Mouse (Mus musculus) megakaryocyte, adult 5-6 weeks (primary cell): ENCODE results near the gene Pnpla1. TPM values are rescaled to one million over a fixed set of nuclear protein-coding genes. Genes with fewer than 3 reads are reported as not detected.
"Not testable (repeated sequence)": the region's sequence is repeated elsewhere in the genome, so short reads cannot be mapped to it uniquely, and the experiment has no call there.

Experiments
- ATAC-seq: 2 replicates; pipeline ENCODE4 v1.8.0; 2016; ENCODE audit warnings: mild to moderate bottlenecking, inconsistent platforms; ENCODE audit not compliant: poor library complexity, severe bottlenecking
- total RNA-seq, 2 experiments: library from RNA; stranded (forward) in 1 of 2; stranded (reverse) in 1 of 2; fragments of 153-499, 151-499 nt in 1 of 2; fragments of 221-1000, 200-1000 nt in 1 of 2; gene quantifications; 2 replicates each; pipeline versions ENCODE4 v1.2.3 to v1.2.4; 2015 to 2017

Pnpla1 gene
- total RNA-seq (2015) (0.11 and 0.58 TPM in 2 replicates), total RNA-seq (2017) (0.57 and 0.92 TPM in 2 replicates)

DNA sequence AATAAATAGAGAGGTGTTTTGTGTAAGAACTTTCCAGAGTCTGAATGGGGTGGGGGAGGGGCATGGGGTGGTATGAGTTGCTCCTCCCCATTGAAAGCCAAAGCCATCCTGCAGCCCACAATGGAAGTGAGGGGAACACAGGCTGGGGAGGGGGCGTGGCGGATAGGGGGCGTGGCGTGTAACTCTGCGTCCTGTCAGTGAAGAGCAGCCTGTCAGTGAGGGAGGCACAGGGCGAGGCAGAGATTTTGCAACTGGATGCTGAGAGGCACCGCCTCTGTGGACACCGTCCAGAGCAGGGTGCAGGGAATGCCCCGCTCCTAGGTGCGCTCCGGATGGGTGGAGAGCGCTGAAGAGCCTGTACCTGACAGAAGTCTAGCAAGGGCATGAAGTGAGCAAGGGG, at the start of gene Pnpla1:
Pnpla1 (plus strand) TSS at position 207 of the 400 bp plus-strand sequence.
- peak; percentile 66 for ATAC-seq

GRCm38 (mm10) chr17:28808714-28809113, 49.5 kb upstream of the Pnpla1 start:
- no peak for ATAC-seq

DNA sequence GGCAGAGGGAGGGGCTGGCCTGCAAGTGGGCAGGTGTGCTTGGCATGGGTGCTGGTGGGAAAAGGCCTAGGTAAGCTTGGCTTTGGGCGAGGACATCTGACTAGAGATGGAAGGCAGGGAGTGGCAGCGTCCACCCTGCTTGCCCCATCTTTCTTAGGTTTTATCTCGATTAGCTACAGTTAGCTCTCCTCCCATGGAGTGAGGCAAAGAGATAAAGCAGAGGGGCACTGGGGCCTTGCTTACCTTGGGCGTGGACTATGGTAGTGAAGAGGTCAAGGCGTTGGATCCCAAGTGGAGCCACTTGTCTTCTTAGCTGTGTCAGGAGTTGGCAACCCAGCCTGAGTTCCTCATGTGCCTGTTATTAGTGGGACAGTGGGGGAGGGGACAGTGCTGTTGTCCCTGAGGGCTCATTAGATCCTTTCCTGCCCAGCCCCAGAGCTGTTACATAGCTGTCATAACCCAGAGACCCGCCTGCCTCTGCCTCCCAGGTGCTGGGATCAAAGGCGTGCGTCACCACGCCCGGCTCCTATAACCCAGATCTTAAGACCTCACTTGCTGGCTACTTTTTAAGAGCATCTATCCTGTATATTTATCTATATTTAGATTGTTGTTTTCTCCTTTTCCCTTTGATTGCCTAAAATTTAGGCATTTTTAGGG, 48.9 kb upstream of the Pnpla1 start:
- ATAC-seq, result 0 out of 2 replicates have a peak, but pooled peaks have one; percentile 15

DNA sequence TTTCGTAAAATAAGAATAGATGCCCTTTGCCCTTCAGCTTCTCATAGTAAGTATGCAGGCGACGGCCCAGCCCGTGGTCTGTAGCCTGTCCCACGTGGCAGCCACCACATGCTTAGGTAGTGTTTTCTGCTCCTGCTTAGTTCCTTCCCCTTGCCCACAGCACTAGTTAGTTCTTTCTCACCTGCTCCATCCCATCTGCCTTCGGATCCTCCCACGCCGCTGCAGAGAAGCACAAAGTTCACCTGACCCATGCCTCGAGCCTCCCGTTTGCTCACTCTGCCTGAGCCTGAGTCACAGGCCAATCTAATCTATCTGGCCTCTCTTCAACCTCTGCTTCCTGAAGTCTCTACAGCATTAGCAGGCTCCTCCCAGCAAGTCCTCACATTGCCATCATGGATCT, 45.9 kb upstream of the Pnpla1 start:
- ATAC-seq, result no peak

DNA sequence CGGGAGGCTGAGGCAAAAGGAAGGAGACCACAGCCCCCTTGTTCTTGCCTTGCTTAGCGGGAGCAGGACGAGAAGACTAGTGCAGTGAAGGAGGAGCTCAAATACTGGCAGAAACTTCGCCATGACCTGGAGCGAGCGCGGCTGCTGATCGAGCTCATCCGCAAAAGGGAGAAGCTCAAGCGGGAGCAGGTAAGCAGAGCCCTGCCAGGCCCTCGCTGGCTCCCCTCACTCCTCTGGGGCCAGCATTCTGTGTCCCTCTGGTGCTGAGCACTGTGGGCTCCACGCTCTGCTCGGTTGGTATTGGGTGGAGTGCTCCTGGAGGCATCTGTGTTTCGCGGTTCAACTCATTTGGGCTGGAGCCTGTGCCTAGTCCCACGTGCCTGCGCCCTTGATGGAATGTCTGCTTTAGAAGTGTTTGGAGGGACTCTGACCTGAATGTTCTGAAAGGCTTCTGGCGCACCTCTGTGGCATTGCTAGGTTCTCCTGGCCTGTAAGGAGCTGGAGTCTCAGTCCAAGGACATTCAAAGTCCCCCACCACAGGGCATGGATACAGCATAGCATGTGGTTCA, 43.6 kb upstream of the Pnpla1 start:
- no peak for ATAC-seq

DNA sequence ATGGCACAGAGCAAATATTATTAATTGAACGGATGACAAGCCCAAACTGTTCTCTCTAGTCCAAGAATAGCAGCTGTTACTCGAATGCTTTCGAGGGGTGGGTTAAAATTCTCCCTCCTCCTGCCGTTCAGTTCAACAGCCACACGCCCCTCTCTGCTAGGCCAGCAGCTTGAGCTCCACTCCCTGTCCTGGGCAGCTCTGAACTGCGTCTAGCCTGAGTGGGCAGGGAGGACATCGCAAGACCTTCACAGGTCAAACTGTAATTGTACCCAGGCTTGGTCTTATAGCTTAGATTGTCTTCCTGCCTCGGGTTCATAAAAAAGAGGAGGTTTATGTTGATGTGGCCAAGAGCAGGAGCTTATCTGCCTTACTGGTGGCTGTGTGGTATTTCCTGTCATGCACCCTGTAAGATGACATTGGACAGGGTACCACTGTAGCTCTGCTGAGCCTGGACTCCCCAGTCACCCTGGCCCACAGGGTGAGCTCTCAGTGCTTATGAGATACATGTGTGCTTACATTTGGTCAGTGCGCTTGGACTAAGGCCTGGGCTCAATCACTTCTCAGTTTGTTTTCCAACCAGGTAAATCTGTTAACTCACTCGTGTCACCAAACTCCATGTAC, 42.7 kb upstream of the Pnpla1 start:
- ATAC-seq, result no peak

DNA sequence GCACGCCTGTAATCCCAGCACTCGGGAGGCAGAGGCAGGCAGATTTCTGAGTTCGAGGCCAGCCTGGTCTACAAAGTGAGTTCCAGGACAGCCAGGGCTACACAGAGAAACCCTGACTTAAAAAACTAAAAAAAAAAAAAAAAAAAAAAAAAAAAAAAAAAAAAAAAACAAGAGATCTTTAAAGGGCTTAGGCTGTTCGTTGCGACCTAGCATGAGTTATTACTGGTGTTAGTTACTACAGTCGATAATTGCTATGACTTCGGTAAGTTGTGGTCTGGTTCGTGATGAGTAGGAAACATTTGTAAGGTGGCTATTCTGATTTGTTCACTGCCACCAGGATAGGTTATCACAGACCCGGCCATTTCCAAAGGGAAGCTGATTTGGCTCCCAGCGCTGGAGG, 41.9 kb upstream of the Pnpla1 start:
- not testable (repeated sequence) for ATAC-seq

DNA sequence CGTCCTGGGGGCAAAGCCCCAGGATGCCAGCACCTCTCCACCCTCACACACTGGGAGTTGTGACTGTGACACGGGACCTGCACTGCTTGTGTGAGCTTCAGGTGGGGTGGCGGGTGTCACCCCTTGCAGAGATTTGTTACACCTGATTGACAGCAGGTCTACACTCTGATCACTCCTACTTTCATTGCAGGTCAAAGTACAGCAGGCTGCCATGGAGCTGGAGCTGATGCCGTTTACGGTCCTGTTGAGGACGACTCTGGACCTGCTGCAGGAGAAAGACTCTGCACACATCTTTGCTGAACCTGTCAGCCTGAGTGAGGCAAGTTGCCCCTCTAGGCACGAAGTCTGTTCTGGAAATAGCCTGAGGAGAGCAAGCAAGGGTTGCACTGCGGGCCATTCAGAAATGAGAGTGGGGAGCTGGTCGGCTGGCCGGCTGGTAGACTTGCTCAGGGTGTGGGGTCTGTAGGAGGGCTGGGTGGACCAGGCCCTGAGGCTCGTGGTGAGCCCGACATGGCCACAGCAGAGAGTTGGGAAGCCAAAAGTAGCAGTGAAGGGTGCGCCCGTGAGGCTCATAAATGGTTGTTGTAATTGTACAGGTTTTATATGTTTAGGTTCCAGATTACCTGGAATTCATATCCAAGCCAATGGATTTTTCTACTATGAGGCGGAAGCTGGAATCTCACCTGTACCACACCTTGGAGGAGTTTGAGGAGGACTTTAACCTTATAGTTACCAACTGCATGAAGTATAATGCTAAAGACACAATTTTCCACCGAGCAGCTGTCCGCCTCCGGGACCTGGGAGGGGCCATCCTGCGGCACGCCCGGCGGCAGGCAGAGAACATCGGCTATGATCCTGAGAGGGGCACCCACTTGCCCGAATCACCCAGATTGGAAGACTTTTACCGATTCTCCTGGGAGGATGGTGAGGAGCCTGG, 41.1 kb upstream of the Pnpla1 start:
- no peak for ATAC-seq

GRCm38 (mm10) chr17:28820189-28820588, 38.0 kb upstream of the Pnpla1 start:
- no peak for ATAC-seq

GRCm38 (mm10) chr17:28823004-28823745, 35.0 kb upstream of the Pnpla1 start:
- ATAC-seq, result peak; percentile 38; the same call in 1 of the 2 replicates

GRCm38 (mm10) chr17:28823749-28824148, 34.5 kb upstream of the Pnpla1 start:
- no peak for ATAC-seq

DNA sequence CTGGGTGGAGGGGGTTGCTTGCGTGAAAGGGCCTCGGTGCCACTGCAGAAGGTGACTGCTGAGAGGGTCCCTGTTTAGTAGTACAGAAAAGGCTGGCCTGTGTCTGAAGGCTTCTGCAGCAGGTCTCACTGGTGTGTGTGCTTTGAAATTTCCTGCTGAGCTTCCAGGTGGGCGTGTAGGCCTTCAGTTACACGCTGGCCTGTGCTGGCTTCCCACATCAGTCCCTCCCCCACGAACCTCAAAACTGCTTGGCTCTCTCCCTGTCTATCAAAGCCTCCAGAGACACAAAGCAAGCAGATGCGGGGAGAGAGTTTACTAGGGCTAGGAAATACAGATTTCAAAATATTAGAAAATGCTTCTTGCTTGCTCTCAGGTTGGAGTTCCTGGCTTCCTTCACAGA, 33.3 kb upstream of the Pnpla1 start:
- no peak for ATAC-seq

GRCm38 (mm10) chr17:28825359-28826041, 32.7 kb upstream of the Pnpla1 start:
- no peak for ATAC-seq

GRCm38 (mm10) chr17:28827665-28828231, 30.5 kb upstream of the Pnpla1 start:
- ATAC-seq, result no peak

DNA sequence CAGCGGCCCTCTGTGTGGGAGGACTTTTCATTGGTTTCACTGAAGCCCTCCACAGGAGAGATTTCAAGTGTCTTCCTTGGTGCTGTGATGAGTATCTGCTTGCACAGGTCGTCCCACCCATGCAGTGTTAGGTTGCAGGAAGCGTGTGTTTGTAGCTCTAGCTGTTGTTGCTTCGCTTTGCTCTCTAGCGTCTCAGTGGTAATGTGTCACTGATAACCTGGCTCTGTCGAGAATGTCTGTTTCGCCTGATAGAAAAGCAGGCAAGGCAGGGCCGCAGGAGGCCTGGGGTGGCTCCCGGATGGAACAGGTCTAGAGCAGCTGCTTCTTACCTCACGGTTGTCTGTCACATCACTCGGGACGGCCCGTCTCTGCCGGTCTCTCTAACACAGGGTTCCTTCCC, 29.1 kb upstream of the Pnpla1 start:
- ATAC-seq, result 0 out of 2 replicates have a peak, but pooled peaks have one; percentile 30

- ATAC-seq, result no peak
Measured at GRCm38 (mm10) chr17:28831065-28831464, 27.1 kb upstream of the Pnpla1 start.

DNA sequence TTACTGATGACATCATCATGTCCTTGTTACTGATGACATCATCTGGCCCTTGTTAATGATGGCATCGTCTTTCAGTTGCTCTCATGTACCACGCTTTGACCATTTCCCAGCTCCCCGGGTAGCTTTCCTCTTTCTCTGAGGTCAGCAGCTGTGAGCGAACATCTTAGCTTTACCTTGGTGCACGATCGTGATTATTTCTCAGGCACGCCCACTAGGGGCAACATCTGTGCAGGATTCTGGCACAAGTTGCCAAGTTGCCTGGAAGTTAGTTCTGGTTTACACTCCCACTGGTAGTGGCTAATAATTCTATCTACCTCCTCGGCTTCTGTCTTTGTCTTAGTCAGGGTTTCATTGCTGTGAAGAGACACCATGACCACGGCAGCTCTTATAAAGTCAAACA, 26.2 kb upstream of the Pnpla1 start:
- no peak for ATAC-seq

DNA sequence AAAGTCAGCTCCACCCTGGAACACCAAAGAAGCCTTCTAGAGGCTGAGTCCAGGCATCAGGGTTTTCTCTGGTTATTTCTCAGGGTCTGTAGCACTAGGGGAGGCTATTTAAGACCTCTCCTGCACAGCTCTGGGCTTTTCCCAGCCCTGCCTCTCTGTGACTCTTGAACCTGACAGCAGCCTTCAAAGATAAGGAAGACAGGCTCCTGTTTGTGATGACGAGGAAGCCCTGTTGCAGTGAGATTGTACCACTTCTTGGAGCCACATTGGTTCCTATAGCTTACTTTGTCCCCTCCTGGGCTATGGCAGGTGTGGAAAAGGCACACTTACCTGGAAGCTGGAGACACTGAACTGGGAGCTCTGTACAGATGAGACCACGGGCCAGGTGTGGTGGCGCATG, 25.3 kb upstream of the Pnpla1 start:
- ATAC-seq, result no peak

DNA sequence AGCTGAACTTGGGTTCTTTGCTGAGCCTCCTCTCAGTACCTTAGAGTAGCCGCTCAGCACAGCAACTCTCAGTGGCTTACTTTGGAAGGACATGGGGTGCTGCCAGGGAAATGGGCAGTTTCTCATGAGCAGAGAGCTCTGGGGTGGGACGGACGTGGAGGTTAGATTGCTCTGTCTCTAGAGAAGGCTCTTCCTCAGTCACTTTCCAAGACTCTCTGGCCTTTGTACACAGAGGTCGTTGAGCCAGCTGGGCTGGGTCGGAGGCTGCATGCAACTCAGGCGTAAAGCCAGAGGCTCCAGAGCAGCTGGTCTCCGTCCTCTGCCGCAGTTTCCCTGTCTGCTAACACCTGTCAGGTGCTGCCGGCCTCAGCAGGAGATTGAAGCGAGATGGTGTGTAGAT, 23.5 kb upstream of the Pnpla1 start:
- ATAC-seq, result no peak
